Mouse (Mus musculus) gastrocnemius, adult 18-20 months (tissue): ENCODE data around the gene Dytn. TPM values are rescaled to one million over a fixed set of nuclear protein-coding genes. Genes with fewer than 3 reads are reported as not detected.
A peak's percentile ranks its signal among the peaks of the same experiment; 100 is the strongest.
"Not testable (repeated sequence)": the region's sequence is repeated elsewhere in the genome, so short reads cannot be mapped to it uniquely, and the experiment has no call there.

ENCODE experiments used
- DNase-seq: peaks from one replicate; pipeline ENCODE4 v3.0.0; 2021; ENCODE audit warnings: low spot score
- long read RNA-seq, 2 experiments: library from polyadenylated mRNA; stranded (forward); transcript quantifications; one replicate each; pipeline ENCODE4 v2.0.0; 2021
- total RNA-seq, 2 experiments: library from RNA; stranded (reverse); gene quantifications; 2 replicates each; pipeline ENCODE4 v1.2.3; 2021

The Dytn gene
- total RNA-seq = not detected
- long read RNA-seq, experiment 1 = 0 reads
- long read RNA-seq, experiment 2 = 0 reads

DNA sequence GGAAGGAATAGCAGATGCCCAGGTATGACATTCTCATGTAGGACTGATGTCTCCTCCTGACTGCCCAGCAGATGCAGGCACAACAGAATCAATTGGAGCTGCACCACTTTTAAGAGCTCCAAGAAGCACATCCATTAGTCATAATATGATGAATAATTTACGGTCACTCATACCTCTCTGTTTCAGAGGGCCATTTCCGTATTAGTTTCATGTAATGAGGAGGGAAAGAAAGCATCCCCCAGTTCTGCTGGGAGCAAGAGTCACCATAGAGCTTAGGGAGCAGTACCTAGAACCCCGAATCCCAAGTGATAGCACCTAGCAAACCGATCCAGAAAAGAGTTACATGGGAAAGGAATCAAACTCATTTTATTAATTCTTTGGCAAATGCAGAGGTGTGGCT is at the start of gene Dytn:
Gene Dytn (minus strand): TSS at position 101 of the 400 bp plus-strand sequence.
- no peak for DNase-seq

GRCm38 (mm10) chr1:63730240-63730771 is 43.6 kb upstream of the Dytn start, which contains the start of the genes Mdh1b and Fastkd2:
TSS of gene Mdh1b (minus strand) at chr1:63730318.
TSS of gene Fastkd2 (plus strand) at chr1:63730614.
- DNase-seq = peak; percentile 94

- DNase-seq = no peak
These were observed 43.1 kb upstream of the Dytn start for GRCm38 (mm10) chr1:63729796-63730195.

DNA sequence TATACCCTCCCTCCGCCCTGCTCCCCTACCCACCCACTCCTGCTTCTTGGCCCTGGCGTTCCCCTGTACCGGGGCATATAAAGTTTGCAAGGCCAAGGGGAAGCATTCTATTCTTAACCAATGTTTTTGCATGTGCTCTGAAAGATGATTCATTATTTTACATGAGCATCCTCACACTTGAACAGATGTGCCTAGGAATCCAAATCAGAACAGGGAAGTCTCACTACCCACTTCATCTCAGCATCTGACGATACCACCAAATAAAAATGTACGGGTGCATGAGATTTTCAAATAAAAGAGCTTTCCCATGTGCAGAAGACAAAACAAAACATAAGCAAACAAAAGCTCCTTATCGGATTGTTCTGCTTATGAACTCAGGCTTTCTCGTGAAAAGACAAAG is 33.4 kb upstream of the Dytn start:
- DNase-seq = no peak

DNA sequence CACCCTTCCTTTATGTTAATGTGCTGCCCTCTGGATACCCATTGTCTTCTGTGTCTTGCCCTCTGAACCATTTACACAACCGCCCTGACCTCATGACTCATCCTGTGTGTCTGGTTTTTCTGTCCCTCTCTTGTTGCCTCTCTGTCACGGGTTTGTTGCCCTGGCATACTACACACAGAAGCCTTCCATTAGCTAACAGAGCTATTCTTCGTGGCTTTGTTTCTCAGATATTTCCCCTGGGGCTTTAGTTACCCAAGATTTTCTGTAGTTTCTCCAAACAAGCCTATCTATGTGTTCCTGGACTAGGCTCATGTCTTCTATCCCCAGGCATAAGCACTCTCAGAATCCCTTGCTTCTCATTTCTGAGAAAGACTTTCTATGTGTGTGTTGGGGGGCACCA is 22.1 kb upstream of the Dytn start:
- DNase-seq = no peak

DNA sequence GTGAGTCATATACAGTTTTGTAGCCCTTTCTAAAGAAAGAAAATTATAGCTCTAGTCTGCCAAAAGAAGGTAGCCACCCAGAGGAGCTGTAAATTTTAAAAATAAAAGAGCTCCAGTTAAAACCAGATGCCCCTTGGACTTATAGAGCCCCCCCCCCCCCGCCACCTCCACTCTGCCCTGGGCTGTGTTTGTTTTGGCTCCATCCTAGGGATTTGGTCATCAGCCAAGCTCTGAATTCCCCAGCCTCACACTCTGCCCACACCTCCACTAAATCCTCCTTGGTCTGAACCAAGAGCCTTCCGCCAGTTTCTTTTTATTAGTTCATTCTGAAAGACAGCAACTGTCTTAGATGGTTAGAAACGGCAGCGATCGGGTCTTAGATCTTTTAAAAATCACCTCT is 19.0 kb upstream of the Dytn start:
- DNase-seq = no peak

- DNase-seq = no peak
These were observed 10.1 kb upstream of the Dytn start for GRCm38 (mm10) chr1:63696861-63697260.

- DNase-seq = no peak
These were observed 10.8 kb downstream of the Dytn start for GRCm38 (mm10) chr1:63675975-63676374.

DNA sequence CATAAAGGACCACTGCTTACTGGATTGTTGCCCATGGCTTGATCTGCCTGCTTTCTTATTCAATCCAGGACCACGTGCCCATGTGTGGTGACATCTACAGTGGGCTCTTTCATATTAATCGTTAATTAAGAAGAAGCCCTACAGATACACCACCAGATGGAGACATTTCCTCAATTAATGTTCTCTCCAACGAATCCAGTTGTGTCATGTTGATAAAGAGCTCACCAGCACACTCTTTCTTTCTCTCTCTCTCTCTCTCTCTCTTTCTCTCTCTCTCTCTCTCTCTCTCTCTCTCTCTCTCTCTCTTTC is 17.9 kb downstream of the Dytn start:
- DNase-seq = no peak

- DNase-seq = no peak
These were observed 18.5 kb downstream of the Dytn start for GRCm38 (mm10) chr1:63667949-63668851.

- no peak for DNase-seq
These were observed 19.4 kb downstream of the Dytn start for GRCm38 (mm10) chr1:63667201-63667948.

DNA sequence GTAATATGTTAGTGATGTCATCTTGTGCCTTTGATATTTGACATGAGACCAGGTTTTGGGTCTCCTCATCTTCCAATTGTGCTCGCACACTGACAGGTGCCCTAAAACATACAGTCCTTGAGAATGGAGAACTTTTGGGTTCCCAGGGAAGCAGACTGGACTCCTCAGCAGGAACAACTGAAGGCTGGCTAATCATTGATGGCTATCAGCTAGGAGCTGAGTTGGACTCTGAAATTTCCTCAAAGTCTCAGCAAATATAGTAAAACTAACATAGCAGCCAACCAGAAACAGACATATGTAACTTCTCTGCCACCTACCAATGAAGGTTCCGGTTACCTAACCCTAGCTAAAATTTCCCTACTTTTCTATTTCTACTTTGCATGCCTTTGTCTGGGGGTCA is 20.6 kb downstream of the Dytn start:
- DNase-seq = no peak

- DNase-seq = peak; percentile 30
These were observed 27.1 kb downstream of the Dytn start for GRCm38 (mm10) chr1:63659591-63659990.

DNA sequence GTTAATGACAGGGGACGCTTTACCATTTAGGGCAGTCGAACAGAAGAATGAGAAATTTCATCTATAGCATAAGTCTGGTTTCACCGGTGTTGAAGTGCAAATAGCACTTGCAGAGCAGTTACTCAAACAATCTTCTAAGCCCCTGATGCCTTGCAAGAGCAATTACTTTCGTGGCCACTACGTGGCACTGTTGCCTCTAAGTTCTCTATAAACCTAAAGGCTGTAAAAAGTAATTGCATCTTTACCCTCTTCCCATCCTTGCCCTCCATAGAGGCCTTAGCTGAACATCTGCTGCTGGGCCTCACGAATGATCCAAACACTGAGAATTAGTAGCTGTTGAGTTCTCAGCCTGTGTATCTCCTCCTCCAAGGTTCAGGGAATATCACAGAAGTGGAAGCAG is 28.7 kb downstream of the Dytn start:
- DNase-seq = peak; percentile 28

GRCm38 (mm10) chr1:63639921-63640320 is 46.8 kb downstream of the Dytn start:
- DNase-seq = no peak

- DNase-seq = not testable (repeated sequence)
These were observed 56.3 kb downstream of the Dytn start for GRCm38 (mm10) chr1:63630390-63630789.

GRCm38 (mm10) chr1:63628211-63628610 is 58.5 kb downstream of the Dytn start:
- peak; percentile 36 for DNase-seq

DNA sequence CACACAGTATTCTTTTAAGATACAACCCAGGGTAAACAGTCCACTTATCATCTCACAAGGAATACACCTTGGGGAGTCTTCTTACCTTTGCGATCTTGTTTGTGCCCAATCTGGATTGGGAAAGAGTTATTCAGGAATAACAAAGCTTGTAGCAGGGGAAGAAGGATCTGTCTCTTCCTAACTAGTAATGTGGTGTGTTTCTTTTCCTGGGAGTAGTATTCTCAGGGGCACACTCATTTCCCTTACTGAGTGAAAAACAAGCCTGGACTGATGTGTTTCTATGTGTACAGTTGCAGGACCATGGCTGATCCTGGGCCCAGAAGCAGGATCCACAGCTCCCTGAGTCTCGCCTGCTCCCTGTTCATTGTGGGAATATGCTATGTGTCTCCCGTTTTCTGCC is 71.1 kb downstream of the Dytn start, which contains the start of gene Gm39653:
Gene Gm39653 (plus strand): TSS at position 301 of the 400 bp plus-strand sequence.
- no peak for DNase-seq

DNA sequence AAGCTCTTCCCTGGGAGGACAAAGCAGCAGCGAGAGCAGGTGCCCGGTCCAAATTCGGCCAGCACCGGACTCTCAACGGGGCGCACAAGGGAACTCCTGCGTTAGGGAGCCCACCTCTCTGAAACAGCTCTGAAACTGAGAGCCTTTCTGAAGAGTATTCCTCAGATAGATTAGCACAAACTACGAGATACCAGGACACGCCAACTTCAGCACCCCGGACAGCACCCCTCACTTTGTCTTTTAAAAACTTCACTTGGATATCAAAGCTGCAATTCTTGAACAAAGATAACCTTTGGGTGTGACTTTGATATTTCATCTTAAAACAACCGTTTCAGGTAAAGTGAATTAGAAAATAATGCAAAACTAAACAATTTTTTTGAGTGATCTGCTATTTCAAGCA is 72.1 kb downstream of the Dytn start:
- no peak for DNase-seq

DNA sequence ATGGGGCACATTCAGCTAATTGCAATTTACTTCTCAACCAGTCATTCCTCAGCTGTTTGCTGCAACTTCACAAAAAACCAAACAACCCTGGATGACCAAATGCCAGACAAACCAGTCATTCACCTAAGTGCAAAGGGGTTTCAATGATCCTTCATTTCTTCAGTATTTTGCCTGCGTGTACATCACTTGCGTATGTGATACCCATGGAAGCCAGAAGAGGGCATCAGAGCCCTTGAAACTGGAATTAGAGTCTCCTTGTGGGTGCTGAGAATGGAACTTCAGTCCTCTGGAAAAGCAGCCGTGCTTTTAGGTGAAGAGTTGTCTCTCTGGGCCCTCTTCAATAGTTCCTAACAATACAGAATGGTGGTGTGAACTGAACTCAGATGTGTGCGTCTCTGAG is 77.1 kb downstream of the Dytn start:
- no peak for DNase-seq

DNA sequence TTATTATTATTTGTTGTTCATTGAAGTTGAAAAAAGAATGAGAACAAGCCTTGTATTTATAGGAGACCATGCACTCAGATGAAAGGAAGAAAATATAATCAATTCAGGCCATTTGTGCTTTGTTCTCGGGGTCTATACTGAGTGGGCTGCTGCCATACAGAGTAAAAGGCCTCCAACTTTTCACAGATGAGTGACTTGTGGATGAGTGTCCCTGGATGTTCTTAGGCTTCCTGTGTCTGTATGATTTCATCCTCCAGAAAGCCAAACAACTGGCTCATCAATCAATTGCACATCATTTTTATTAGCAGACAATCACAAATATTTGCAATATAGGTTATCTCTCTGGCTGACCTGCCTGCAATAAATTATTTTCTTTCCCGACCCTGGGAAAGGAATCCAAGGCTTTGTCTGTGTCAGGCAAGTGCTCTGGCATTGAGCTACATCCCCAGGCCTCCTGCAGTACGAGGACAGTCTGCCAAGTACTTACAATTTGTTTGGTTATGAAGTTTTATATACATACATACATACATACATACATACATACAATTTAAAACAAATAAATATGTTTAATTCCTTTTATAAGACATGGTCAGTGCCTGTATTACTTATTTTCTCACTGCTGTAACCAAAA is 82.7 kb downstream of the Dytn start:
- no peak for DNase-seq

DNA sequence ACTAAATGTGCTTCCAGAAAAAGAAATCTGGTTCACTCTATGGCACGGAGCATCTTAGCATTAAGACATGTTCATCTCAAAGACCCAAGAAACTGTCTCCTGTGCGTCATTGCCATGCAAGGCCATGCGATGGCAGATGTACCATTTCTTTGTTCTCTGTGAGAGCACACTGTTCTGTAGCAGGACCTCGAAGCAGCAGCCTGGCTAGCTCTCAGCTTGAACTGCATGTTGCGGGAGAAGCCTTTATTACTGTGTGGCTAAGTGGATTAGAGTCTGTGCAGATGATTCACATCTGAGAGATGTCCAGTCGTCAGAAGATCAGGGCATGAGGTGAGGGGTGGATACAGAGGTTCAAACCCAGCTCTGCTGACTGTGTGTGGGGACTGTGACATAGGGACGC is 99.9 kb downstream of the Dytn start:
- no peak for DNase-seq
